Mouse (Mus musculus): ENCODE results near the gene Odf2l.
A peak's percentile ranks its signal among the peaks of the same experiment; 100 is the strongest.

Gene Odf2l

DNA sequence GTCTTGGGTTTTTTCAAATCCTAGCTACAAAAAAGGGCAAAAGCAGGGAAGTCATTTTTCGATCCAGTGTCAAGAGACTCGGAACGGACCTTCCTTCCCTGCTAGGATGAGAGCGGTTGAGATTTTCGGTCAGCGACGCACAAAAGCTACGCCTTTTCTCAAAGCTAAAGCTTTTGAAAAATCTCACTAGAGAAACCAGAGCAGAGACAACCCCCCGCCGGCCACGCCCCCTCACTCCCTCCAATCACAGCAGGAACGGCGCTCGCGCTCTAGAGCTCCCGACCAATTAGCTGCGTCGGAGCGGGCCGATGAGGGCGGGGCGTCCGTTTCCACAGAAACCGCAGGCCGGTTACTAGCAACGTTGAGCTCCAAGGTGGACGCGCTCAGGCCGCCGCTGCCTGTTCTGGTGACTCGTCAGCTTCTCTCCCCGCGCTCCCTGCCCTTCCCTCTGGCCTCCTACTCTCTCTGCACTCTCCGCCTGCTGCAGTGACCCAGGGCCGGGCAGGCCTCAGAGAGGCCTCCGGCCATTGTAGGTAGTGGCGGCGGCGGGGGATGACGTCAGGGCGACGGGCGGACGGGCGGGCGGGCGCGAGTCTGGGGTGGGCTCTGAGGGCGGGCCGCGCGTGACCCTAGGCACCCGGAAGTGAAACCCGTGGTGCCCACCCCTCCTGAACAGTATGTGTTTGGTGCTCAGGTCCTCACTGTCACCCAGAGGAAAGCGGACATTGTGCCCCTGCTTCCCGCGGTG is at the start of gene Odf2l:
Odf2l (plus strand) TSS at position 335 of the 748 bp plus-strand sequence.
- peak; percentile 97 for DNase-seq (ENCODE audit: low spot score)

DNA sequence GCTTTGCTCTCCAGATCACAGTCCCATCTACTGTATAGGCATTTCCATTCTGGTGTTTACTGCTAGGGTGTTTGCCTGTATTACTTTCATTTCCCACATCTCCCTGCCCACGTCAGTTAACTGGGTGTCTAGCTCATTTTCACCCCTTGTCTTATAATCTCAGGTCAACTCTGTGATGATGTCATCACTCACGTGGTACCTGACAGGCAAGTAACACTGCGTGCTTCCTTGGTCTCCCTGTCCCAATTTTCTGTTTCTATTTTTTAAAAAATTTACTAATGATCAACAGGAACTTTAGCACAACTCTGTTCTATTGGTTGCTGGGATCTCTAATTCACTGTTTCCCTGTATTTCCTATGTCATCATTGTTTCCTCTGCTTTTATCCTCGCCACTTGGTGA is 49.4 kb upstream of the Odf2l start:
- DNase-seq (ENCODE audit: low spot score) = no peak

DNA sequence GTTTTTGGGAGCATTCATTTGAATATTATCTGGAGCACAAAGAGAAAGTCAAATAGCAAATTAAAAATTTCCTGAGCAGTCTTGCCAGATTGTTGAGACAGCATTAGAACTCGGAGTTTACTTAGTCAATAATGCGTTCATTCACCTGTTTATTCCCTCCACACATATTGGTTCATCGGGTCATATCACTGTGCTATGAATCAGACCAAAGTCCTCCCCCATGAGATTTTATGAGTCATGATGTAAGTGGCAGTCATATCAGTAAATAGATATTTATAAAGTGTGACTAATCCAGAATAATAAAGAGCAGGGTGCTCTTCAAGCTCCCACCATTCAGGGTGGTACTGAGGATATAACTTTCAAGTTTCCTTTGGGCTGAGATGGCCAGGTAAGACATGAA is 46.0 kb upstream of the Odf2l start:
- DNase-seq (ENCODE audit: low spot score) = no peak

DNA sequence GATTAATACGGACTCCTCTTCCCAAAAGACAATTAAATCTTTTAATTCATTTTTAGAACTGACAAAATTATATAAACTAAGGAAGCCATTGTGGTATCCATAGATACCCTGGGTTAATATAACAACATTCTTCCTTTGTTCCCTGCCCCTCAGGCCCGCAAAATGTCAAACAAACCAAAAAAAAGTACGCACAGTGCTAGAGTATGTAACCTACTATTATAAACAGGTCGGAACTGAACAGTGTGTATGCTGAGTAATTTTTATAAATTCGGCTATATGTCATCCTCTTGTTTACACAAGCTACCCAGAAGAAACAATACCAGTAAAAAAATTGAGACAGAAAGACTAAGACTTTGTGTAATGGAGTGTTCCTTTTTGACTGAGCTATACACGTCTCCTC is 40.0 kb upstream of the Odf2l start:
- DNase-seq (ENCODE audit: low spot score) = no peak

DNA sequence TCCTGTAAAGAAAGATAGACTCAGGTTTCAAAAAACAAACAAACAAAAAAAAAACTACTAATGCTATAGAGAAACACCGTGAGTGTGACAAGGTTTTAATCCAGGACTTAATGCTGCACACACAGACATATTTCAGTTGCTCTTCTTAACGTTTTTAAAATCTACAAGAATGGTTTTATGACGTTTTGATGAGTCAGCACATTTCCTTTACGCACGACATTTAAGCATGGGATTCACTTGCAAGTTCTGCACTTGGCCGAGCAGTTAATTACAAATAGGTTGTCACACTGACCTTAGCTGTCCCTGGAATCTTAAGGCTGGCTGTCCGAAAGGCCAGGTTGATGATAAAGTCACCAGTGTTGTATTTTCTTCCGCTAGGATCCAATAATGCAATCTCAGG is 37.5 kb upstream of the Odf2l start:
- no peak for DNase-seq (ENCODE audit: low spot score)

DNA sequence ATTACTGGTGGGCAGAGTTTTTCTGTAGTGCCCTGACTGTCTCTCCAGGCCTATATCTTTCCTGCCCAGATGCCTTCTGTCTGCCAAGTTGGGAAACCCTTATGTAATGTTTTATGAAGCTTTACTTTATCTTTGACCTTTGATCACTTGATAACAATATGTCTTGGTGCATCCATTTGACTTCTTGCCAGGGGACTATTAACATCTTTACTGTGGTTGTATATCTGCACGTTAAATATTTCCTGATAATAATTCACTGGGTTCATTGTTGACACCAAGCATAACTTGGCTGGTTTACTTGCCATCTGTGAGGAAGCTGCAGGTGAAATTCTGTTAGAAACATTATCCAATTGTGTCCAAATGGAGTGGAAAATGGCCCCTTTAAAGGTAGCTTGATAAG is 35.3 kb upstream of the Odf2l start:
- DNase-seq (ENCODE audit: low spot score) = no peak

DNA sequence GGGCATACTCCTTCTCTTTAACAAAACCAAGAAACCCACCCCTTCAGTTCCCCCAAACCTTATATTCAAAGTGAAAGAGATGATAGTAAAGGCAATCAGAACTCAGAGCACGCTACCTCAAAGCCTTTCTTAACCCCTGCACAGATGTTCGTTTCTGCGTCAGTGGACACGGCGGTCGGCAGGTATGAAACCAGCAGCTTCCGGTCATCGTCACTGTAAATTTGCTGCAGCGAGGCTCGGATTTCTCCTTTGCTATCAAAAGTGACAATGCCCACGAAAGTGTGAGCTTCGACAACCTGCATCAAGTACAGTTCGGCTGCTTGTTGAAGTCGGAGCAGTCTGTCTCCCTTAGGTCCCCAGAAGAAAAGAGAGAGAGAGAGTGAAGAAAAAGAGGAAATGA is 32.2 kb upstream of the Odf2l start:
- DNase-seq (ENCODE audit: low spot score) = no peak

DNA sequence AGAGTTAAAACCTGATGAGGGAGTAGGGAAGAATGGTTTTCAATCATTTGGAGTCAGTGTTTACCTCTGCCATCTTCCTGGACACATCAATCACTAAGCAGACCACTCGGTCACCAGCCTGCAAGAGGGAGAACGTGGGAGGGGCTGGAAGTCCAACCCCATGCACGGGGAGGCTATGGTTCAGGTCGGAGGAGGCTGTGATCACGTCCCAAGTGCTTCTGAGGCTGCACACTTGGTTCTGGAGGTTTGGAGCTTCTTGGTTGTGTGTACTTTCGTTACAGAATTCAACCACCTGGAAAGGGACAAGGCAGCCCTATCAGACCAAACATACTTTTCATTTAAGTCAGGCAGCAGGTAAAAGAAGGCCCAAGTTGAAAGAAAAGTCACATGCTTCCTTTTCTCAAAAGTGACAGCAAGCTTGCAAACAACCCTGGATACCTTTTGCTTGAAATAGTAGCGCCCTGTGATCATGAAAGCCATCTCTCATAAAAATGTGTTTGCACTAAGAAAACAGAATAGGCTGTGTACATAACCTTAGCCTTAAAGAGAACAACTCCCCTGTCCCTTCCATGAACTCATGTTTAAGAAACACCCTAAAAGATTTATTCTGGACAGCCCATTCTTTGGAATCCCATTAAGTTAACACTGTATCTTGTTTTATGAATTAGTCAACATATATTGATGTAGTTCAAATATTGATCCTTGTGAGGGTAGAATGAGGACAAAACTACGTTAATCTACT is 30.4 kb upstream of the Odf2l start:
- no peak for DNase-seq (ENCODE audit: low spot score)

DNA sequence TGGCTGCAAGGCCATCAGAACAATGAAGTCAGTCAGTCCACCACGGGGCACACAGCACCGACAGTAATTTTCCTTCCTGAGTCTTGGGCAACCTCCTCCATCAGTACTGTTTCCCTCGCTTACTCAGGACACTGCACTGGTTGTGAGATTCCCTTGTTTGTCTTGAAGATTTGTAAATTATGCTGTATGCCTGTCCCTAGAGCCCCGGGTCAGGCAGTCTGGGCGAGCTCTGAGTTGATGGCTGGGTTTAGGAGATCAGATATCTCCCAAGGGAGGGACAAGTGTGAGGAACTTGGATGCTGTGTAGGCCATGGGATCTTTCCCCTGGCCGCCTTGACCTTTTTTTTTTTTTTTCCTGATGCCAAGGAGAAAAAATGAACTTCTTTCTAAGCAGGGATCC is 19.1 kb upstream of the Odf2l start, which contains the start of gene Clca2:
Clca2 (minus strand) TSS at position 153 of the 400 bp plus-strand sequence.
- no peak for DNase-seq (ENCODE audit: low spot score)

DNA sequence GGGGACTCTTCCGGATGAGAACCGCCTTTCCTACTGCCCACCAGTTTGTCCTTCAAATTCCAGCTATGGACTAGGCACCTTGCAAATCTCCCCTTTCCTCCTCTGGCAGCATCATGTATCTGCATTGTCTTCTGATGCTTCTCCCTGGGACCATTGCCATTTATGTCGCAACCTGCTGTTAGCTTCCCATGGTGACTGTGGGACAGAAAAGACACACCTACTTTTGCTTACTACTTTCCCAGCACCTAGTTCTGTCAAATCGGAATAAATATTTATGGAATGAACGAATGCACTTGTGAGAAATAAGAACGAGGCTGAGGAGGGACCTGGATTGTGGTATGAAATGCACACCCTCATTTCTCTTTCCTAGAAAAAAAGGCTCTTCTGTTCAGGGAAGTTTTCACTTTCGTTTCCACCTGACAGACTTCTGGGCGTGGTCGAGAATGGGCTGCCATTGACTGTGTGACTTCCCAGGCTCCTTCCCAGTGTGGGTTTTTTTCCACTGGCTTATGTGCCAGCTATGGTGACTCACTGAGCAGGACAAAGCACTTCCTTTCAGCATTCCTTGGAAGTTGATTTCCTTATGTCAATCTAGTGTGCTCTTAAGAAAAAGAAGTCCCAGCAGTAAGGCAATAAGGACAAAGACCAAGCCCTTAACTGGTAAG is 16.4 kb upstream of the Odf2l start:
- DNase-seq (ENCODE audit: low spot score) = no peak

DNA sequence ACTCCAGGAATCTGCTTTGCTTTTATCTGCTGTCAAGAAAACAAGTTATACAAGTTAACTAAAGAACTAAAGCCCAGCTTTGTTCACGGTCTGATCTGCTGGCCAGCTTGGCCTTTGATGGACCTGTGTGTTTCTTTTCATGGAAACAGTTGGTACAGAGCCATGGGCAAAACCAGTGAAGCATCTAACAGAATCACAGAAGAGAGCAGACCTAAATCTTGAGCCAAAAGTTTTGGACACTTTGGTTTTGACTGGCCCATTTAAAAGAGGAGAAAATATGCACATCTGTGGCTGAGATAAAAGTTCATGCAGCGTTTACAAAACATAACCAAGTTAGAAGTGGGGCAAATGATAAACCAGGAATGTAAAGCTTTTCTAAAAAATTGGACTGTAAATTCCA is 15.1 kb upstream of the Odf2l start:
- DNase-seq (ENCODE audit: low spot score) = no peak

DNA sequence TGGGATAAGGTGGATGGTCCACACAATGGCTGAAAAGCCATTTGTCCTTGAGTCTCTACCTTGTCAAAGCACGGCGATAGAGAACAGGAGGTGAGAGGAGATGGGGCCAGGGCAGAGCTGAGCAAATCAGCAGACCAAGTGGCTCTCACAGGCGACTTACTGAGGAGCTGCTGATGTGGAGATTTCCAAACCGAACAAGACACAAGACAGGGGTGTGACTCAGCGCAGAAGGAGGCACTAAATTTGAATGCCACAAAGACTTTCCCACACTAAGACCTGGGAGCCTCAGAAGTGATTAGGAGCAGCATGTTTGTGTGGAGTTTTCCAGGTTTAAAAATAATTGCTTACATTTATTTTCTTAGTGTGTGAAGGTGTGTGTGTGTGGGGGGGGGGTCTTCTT is 14.6 kb upstream of the Odf2l start:
- DNase-seq (ENCODE audit: low spot score) = no peak

DNA sequence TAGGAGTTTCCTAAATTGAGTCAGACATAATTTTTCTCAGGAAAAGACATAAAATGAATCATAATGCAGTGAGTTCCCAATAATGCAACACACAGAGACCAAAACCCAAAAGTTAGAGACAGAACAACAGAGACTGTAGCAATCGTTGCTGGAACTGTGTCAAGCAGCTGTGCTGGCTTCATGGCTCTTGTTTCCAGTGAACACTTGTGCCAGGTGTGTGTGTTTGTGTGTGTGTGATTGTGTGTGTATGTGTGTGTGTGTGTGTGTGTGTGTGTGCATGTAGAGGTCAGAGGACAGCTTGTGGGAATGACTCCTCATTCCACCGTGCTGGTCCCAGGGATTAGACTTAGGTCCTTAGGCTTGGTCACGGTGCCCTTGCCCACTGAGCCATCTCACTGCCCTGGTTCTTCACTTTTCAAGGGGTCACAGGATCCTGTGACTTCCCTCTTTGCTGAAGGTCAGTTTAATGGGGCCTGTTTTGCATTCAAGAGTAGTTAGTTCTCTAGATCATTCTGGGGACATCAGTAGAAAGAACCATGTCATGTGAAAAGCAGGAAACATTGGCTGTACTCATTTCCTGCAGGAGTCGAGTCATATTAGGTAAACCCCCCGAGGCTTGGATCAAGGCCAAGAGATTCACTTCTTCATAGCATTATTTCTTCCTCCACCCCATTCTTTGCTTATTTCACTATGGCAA is 13.2 kb upstream of the Odf2l start:
- DNase-seq (ENCODE audit: low spot score) = no peak

DNA sequence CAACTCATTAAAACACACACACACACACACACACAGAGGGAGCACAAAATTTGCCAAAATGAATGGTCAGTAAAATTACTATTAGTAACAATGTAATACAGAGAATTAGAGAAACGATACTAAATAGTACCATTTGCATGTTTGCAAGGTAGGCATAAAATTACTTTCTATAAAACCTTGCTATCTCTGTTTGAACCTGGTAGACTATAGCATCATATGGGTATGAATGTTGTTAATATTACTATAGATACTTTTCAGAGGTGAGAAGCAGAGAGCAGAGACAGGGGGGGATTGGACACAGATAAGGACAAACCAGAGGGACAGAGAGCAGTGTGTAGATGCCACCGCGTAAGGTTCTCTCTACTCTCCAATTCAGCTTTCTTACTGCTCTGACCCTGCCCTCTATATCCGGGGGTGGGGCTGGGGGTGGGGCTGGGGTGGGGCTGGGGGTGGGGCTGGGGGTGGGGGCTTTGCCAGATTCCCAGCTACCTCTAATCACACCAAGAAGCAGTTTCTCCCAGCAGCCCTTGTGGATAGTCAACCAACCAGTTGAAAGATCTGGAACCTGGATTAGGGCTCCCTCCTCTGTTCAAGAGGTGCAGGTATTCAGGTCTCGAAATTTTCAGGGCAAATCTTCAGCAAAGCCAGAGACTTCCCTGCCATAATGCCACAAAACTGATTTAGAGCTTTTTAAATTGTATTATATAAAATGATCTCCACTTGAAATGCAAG is 12.4 kb upstream of the Odf2l start:
- no peak for DNase-seq (ENCODE audit: low spot score)

DNA sequence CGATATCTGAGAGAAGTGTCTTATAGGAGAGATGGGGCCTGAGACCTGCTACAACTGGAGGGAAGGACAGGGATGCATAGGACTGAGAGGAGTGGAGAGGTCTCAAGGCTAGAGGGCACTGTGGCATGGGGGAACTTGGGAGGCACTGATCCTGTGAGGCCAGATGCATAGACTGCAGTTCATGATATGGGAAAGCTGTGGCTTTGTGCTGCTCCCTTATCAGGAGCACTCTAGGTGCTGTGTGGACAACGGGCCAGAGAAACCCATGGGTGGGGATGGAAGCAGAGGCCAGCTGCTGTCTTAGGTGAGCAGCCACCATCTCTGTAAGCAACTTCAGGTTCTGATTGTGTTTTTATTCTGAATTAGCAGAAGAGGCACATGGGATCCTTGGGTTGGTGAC is 3.2 kb upstream of the Odf2l start:
- DNase-seq (ENCODE audit: low spot score) = no peak

DNA sequence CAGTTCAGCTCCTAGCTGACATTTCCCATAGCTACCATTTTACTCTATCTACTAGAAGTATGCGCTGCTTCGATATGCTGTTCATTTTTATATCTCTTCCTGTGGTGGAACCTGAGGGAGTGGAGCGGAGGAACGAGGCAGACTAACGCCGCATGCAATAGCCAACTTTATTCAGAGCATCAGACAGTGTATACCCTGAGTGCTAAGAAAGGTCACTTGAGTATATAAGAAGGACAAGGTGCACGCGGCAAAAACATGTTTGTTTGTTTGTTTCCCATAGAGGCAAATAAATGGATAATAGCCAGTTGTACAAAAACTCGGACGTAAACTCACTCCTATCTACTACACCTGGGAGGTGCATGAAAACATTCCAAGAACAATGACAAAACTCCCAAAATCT is 751 bp upstream of the Odf2l start:
- no peak for DNase-seq (ENCODE audit: low spot score)

DNA sequence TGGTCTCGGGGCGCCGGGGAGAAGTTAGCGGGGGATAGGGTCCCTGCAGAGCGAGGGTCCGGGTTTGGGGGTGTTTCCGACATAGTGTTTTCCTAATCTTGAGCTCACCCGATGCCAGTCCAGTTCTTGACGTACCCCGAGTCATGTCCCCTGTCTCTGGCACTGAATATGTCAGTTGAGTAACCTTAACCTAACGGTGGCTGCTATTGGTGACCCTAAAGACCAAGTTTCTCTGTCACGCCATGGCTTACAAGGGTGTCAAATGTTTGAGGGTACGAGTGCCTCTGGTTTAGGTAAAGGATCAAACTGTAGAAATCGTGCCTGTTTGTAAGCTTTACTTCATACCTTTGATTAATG is 592 bp downstream of the Odf2l start:
- no peak for DNase-seq (ENCODE audit: low spot score)

DNA sequence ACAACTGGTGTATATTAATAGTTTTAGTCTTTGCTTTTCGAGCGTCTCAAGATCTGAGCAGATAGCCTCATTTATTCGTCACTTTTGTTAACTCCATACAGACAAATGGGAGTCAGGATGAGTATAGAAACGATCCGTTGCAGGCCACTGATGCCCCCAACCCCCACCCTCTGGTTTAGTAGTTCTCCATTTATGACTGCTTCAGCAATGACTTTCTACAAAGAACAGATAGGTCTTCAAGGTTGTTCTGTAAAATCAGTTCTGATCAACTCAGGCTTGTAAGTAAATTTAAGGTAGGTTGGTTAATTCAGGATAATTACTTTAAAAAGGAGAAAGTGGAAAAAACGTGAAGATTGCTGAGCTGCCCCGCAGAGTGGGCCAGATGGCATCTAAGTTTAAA is 1.0 kb downstream of the Odf2l start:
- DNase-seq (ENCODE audit: low spot score) = no peak

DNA sequence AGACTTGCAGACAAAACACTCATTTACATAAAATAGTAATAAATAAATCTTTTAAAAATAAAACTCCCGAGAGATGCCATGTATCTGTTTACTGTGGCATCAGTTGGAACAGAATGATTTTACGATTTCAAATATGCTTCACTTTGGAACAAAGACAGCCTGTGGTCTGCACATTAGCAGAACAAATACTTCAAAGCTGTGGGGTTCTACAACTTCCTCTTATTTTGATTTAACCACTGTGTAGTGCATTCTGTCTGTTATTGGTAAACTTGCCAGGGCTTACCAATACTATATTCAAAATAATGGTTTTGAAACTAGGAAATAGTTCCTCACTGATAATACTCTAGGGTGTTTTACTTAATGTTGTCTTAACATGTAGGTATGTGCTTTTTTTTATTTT is 8.2 kb downstream of the Odf2l start:
- no peak for DNase-seq (ENCODE audit: low spot score)

DNA sequence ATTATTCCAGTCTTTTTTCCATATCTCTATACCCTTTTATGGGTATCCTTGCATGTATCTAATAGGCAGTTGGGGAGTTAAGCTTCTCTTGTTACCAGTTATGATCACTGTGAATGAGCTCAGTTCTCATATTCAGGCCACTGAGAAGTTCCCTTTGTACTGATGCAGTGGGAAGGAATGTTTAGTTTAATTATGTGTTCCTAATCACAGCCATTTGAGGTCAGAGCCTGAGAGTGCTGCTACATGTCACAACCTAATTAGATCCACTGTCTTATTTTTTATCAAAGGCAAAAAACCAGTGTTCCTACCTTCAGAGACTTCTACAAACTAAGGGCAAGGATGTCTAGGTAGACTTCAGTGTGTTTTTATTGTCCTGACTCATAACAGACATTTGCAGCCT is 11.0 kb downstream of the Odf2l start:
- no peak for DNase-seq (ENCODE audit: low spot score)

DNA sequence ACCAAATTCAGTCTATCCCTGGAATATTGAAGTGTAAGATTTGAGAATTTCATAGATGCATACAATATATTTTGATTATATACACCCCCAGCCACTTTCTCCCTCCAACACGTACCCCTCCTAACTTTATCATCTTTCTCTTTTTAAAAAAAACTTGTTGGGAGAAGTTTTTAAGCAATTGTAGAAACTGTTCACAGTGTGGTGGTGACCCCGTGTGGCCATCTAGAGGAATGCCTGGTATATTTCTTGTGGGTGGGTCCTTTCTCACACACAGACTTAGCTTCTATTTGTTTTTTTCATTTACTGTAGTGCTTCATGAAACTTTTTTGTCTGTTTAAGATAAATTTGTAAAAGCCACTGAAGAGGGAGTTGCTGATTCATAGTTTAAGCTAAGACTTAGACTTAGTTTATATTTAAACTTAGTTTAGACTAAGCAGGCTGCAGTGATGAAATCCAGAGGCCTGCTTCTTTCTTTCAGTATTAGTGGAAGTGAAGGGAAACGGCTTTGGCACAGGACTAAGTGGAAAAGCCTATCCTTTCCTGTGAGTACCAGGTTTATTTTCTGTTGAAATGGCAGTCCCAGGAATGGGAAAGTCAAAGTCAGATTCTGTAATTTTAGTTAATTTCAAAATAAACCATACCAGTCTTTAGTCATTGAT is 13.0 kb downstream of the Odf2l start:
- DNase-seq (ENCODE audit: low spot score) = peak; percentile 25
